ENCODE assay signal across 8 mouse cellular contexts in genomic region chr2:37774571-37774970, GRCm38 (mm10). TPM values are rescaled to one million over a fixed set of nuclear protein-coding genes. Genes with fewer than 3 reads are reported as not detected.
DNase-seq lines count a peak whose midpoint lies in the region; ATAC-seq and TF ChIP-seq lines count a peak whose summit lies in the region.
"Had no signal": no experiment of that assay in that cellular context is flagged by ENCODE, and none has a peak within 500 bp of the region (broad histone marks: within the 10 kb centered on the region; RNA-seq: fewer than 3 reads in every experiment).

No protein-coding gene starts in this region.

- no peak overlapping the region for H3K4me2 ChIP-seq in intestine, postnatal 0 days (replicated peaks; ENCODE audit: low read depth)
- H3K4me2 ChIP-seq in intestine, embryonic 15.5 days (replicated peaks), result no peak overlapping the region
- no peak overlapping the region for H3K4me2 ChIP-seq in neural tube, embryonic 11.5 days (ENCODE audit: low read depth)
- H3K4me2 ChIP-seq: neural tube, embryonic 12.5 days had no signal

- no peaks in the 10 kb centered on the region for H3K9me3 ChIP-seq in intestine, postnatal 0 days (ENCODE audit: control insufficient read depth)
- H3K9me3 ChIP-seq in intestine, embryonic 15.5 days, result no peaks in the 10 kb centered on the region
- H3K9me3 ChIP-seq in neural tube, embryonic 11.5 days (ENCODE audit: control insufficient read depth, low read length), result no peaks in the 10 kb centered on the region
- H3K9me3 ChIP-seq: neural tube, embryonic 12.5 days had no signal

- no peaks in the 10 kb centered on the region for H3K79me3 ChIP-seq in C2C12 (ENCODE audit: low read depth)

- no peak overlapping the region for H3K27ac ChIP-seq in intestine, postnatal 0 days (ENCODE audit: low read depth, low read length)
- H3K27ac ChIP-seq in intestine, embryonic 15.5 days, result no peak overlapping the region
- H3K27ac ChIP-seq in embryonic fibroblast, embryonic 13.5 days (ENCODE audit: insufficient read depth, low read length), result no peak overlapping the region
- H3K27ac ChIP-seq in neural tube, embryonic 11.5 days (ENCODE audit: low read depth, low read length), result no peak overlapping the region
- H3K27ac ChIP-seq: neural tube, embryonic 12.5 days had no signal

- no peak overlapping the region for H3K9ac ChIP-seq in intestine, postnatal 0 days (ENCODE audit: low read depth, low read length)
- H3K9ac ChIP-seq in intestine, embryonic 15.5 days, result no peak overlapping the region
- no peak overlapping the region for H3K9ac ChIP-seq in neural tube, embryonic 11.5 days (ENCODE audit: low read length)
- H3K9ac ChIP-seq: neural tube, embryonic 12.5 days had no signal

- no peak overlapping the region for H3ac ChIP-seq in C2C12 (ENCODE audit: control insufficient read depth, insufficient read length, low read depth)

- no peak for ATAC-seq in intestine, postnatal 0 days
- ATAC-seq in intestine, embryonic 15.5 days, result no peak
- no peak for ATAC-seq in neural tube, embryonic 11.5 days (ENCODE audit: insufficient read depth, low FRiP score, low TSS enrichment)

- WGBS in intestine, postnatal 0 days, result 24% methylated on average over 5 of the region's 5 CpGs
- 16% methylated on average over 5 of the region's 5 CpGs for WGBS in intestine, embryonic 15.5 days
- 12% methylated on average over 5 of the region's 5 CpGs for WGBS in neural tube, embryonic 11.5 days

- no peak for TF ChIP-seq POLR2A in embryonic fibroblast, embryonic 13.5 days (IDR thresholded peaks at IDR 0.05; ENCODE audit: low read depth, low read length)

- peak; percentile 80 for TF ChIP-seq CTCF in intestine, postnatal 0 days (IDR thresholded peaks at IDR 0.05; ENCODE audit: low read depth)
- peak; percentile 36 for TF ChIP-seq CTCF in C2C12 (IDR thresholded peaks at IDR 0.05; ENCODE audit: control insufficient read depth, insufficient read depth, insufficient read length)
- peak; percentile 30; the same call in 1 of the 2 replicates for TF ChIP-seq CTCF in embryonic fibroblast, embryonic 13.5 days (IDR thresholded peaks at IDR 0.05; ENCODE audit: borderline replicate concordance, insufficient read depth, low read length)

- H3K79me2 ChIP-seq in C2C12 (ENCODE audit: control insufficient read depth, insufficient read depth), result no peaks in the 10 kb centered on the region

- peak; percentile 76 for DNase-seq in 3T3-L1 (ENCODE audit: low read depth, low spot score)
- peak; percentile 85 for DNase-seq in neural tube, embryonic 11.5 days (ENCODE audit: low spot score)
- no peak for DNase-seq in urinary bladder, postnatal 10 days (ENCODE audit: low spot score)

- peaks cover 5% of the 10 kb centered on the region for H3K27me3 ChIP-seq in intestine, postnatal 0 days (replicated peaks; ENCODE audit: control insufficient read depth, insufficient read depth, low read length)
- 0 out of 2 replicates have a peak, but pooled peaks cover 5% of the 10 kb centered on the region for H3K27me3 ChIP-seq in intestine, embryonic 15.5 days (replicated peaks)
- peaks cover 19% of the 10 kb centered on the region for H3K27me3 ChIP-seq in C2C12 (ENCODE audit: control insufficient read depth, insufficient read depth, insufficient read length)
- H3K27me3 ChIP-seq in neural tube, embryonic 11.5 days (ENCODE audit: control insufficient read depth, insufficient read depth, low read length), result no peaks in the 10 kb centered on the region
- H3K27me3 ChIP-seq: neural tube, embryonic 12.5 days had no signal

- no peaks in the 10 kb centered on the region for H3K36me3 ChIP-seq in intestine, postnatal 0 days (ENCODE audit: control insufficient read depth, insufficient read depth)
- H3K36me3 ChIP-seq in intestine, embryonic 15.5 days, result no peaks in the 10 kb centered on the region
- no peaks in the 10 kb centered on the region for H3K36me3 ChIP-seq in C2C12 (ENCODE audit: control insufficient read depth, insufficient read depth)
- H3K36me3 ChIP-seq in neural tube, embryonic 11.5 days (ENCODE audit: control insufficient read depth, insufficient read depth, low read length), result no peaks in the 10 kb centered on the region
- H3K36me3 ChIP-seq: neural tube, embryonic 12.5 days had no signal

- H3K4me1 ChIP-seq in intestine, postnatal 0 days (replicated peaks; ENCODE audit: control insufficient read depth, insufficient read depth, low read length), result 0 out of 2 replicates have a peak, but pooled peaks cover 3% of the 10 kb centered on the region
- H3K4me1 ChIP-seq in intestine, embryonic 15.5 days (replicated peaks), result peaks cover 17% of the 10 kb centered on the region
- H3K4me1 ChIP-seq in embryonic fibroblast, embryonic 13.5 days (ENCODE audit: control insufficient read depth, insufficient read depth, low read length), result peaks cover 2% of the 10 kb centered on the region; the same call in 1 of the 2 replicates
- peaks cover 37% of the 10 kb centered on the region for H3K4me1 ChIP-seq in neural tube, embryonic 11.5 days (ENCODE audit: control insufficient read depth, insufficient read depth, low read length)

- H3K4me3 ChIP-seq in intestine, postnatal 0 days (ENCODE audit: low read depth, low read length), result no peak overlapping the region
- H3K4me3 ChIP-seq in intestine, embryonic 15.5 days (replicated peaks), result no peak overlapping the region
- no peak overlapping the region for H3K4me3 ChIP-seq in C2C12 (ENCODE audit: insufficient read depth, poor library complexity, severe bottlenecking)
- H3K4me3 ChIP-seq in embryonic fibroblast, embryonic 13.5 days (ENCODE audit: insufficient read depth, low read length), result no peak overlapping the region
- H3K4me3 ChIP-seq in neural tube, embryonic 11.5 days (ENCODE audit: low read depth, low read length), result no peak overlapping the region
- H3K4me3 ChIP-seq: neural tube, embryonic 12.5 days had no signal

TF ChIP-seq in C2C12, 6 proteins besides CTCF, POLR2A, EP300 and RAD21:
- TF ChIP-seq MYOD1 (IDR thresholded peaks at IDR 0.05; ENCODE audit: control insufficient read depth, insufficient read length, low read depth) (no peak), CEBPB (IDR thresholded peaks at IDR 0.05; ENCODE audit: low read depth) (no peak), MAX (IDR thresholded peaks at IDR 0.05) (no peak), FOSL1 (IDR thresholded peaks at IDR 0.05; ENCODE audit: insufficient read depth, low read length, poor library complexity, severe bottlenecking) (no peak), MYOG (IDR thresholded peaks at IDR 0.05; ENCODE audit: control insufficient read depth, extremely low read depth, insufficient read length) (no peak), USF1 (IDR thresholded peaks at IDR 0.05; ENCODE audit: low read depth) (no peak)

RNA-seq across cellular contexts. Expression of gene Crb2, which starts 1.5 kb away (rescaled TPM):
- polyA plus RNA-seq in intestine, postnatal 0 days (2015; fragmentation: Nextera tagmentation; extraction: Ambion mirVana), result 0.51 and 0.60 TPM in 2 replicates
- polyA plus RNA-seq in intestine, embryonic 15.5 days (2015; fragmentation: Nextera tagmentation; extraction: Ambion mirVana), result 1.9 and 2.1 TPM in 2 replicates
- 0.01 TPM for polyA plus RNA-seq in C2C12 (2012; fragmentation: generic; extraction: Trizol)
- 0.08 and 0.32 TPM in 2 replicates for polyA plus RNA-seq in embryonic fibroblast, embryonic 13.5 days (2011; ENCODE audit: insufficient read length, low read depth, missing spikeins)
- 7.4 and 8.4 TPM in 2 replicates for polyA plus RNA-seq in neural tube, embryonic 11.5 days (2014; fragmentation: Nextera tagmentation; extraction: Ambion mirVana)

Comparison
In these comparisons a context has a peak if more than half of its experiments do, and no peak if none do; other contexts are left out.
1. CTCF ChIP-seq: peak in every context shown above with its lines; median percentile 80 in intestine, postnatal 0 days; 36 in C2C12; 30 in embryonic fibroblast, embryonic 13.5 days.